Mouse (Mus musculus) embryo, embryonic 11 days (tissue): Measurements from ENCODE around the gene Gale.

Experiments used
- DNase-seq: peaks from one replicate; pipeline ENCODE4 v3.0.0-alpha.2; 2015

Gale gene

GRCm38 (mm10) chr4:135945706-135946105 is 17.8 kb upstream of the Gale start:
- DNase-seq, result no peak

DNA sequence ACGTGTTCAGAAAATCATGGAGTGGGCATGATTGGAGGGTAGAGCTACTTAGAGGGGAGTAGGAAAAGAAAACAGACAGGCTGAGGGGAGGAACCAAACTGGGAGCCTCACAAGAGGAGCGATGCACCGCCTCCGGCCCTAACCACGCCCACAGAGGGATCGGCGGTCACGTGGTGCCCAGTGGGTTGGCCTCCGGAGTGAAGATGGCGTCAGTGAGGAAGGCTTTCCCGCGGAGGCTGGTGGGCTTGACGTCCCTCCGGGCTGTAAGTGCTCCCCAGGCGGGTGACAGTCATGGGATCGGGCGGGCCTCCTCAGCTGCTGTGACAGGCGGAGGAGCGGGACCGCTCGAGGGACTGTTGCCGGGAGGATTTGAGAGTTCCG is 17.3 kb upstream of the Gale start, which contains the start of gene Hmgcl:
Gene Hmgcl (plus strand): TSS at position 171 of the 381 bp plus-strand sequence.
- peak; percentile 96 for DNase-seq

DNA sequence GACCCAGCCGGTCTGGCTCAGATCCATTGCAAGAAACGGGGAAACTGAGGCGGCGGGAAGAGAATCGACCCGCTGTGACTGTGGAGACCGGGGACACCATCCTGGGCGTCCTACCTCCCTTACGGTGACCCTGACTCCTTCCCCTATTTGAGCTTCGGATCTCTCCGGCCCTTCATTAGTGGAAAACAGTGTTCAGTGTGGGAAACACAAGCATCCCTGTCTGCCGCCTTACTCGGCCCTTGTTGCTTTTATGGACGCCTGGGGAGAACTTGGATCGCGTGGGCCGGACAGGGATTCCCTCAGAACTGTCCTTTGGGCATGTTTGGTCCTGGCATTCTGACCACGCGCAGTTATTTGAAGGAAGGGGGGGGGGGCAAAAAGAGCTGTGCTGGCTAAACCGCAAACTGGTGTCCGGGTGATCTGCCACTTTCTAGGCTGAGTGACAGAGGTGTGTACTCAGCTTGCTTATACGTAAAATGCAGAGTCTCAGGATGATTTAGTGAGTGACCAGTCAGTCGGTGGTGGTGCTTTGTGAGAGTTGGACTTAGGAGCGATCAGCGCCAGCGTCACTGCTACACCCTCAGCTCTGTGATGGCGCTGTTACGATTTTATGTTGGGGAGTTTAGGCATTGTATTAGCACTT is 16.7 kb upstream of the Gale start:
- peak; percentile 37 for DNase-seq

DNA sequence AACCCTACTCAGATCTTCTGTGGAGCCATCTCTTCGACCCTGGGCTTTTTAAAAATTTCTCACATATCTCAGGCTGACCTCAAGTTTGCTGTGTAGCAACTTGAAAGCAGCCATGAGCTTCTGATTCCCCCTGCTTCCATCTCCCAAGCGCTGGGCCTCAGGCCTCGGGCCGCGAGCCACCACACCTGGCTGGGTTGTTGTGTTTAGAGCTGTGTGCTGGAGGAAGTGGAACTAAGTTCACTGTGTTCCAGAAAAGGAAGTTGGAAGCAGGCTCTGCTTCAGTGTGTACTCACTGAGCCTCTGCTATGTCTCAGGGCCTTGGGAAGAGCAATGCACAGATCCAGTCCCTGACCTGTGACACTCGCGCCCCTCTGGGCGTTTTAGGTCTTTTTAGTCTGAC is 15.4 kb upstream of the Gale start:
- DNase-seq, result no peak

- no peak for DNase-seq
Measured at GRCm38 (mm10) chr4:135949475-135949874, 14.1 kb upstream of the Gale start.

DNA sequence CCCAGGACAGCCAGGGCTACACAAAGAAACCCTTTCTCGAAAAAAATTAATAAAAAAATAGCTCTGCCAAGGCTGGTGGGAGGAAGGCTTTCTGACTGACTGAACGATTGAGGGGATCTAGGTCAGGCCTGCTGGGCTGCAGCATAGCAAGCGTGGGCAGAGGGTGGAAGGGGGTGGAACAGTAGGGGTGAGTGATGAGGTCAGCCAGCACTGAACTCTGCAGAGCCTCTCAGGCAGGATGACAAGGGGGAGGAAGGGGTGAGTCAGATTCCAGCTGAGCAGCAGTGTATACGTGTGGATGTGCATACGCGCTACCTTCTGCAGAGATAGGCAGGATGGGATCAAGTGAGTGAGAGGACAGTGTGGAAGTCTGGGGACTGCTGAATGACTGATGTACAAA is 13.6 kb upstream of the Gale start:
- no peak for DNase-seq

DNA sequence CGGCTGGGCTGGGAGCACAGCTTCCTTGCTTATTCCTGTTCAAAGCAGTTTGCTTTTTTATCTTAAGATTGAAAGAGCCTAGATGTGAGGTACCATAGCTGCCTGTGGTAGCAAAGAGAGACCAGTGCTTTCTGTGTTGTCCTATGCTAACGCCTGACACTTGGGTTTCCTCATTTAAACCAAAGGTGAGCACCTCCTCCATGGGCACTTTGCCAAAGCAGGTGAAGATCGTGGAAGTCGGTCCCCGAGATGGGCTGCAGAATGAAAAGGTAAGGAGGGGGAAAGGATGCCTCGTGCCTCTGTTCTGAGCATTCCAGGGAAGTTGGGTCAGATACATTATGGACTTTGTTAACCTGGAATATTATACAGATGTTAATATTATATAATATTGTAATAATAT is 13.2 kb upstream of the Gale start:
- DNase-seq, result no peak

DNA sequence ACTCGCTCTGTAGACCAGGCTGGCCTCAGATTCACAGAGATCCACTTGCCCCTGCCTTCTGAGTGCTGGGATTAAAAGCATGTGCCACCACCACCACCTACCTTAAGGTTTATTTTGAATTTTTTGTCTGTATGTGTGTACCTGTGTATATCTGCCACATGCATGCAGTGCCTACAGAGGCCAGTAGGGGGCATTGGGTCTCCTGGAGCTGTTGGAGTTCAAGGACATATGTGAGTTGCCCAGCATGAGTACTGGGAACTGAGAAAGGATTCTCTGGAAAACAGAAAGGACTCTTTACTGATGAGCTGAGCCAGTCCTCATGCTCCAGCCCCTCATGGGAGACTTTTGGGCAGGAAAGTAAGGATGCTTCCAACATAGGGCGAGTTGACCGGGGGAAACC is 12.0 kb upstream of the Gale start:
- DNase-seq, result no peak

GRCm38 (mm10) chr4:135953179-135953578 is 10.3 kb upstream of the Gale start:
- DNase-seq, result no peak

GRCm38 (mm10) chr4:135954241-135954640 is 9.3 kb upstream of the Gale start:
- peak; percentile 78 for DNase-seq

DNA sequence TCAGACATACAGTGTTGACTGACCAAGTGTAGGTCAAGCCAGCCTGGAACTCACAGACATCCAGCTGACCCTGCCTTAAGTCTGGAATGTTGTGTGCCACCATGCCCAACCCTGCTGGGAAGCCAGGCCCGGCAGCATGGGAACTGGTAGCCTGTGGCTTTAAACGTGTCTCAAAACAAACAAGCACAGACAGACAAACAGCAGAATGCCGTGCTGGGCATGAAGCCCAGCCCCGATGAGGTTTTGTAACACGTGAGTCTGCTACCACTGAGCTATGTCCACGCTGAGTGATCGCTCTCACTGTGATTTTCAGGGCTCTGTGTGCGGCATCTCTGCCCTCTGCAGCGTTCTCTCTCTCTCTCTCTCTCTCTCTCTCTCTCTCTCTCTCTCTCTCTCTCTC is 7.6 kb upstream of the Gale start:
- no peak for DNase-seq

DNA sequence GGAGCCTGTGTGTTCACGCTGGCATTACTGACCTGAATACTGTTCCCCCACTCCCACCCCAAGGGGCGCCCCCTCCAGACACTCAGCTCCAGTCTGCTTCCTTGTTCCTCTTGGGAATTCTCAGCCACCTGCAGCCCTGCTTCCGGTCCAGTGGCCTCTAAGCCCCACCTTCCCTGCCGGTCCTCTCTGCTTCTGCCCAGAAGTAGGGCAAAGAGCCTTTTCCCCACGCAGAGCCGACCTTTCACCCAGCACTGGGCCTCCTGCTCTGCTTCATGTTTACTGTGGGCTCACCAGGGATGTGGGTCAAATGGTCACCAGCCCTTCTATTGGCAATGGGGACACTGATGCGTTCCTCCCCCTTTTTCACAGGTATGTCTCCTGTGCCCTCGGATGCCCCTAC is 5.2 kb upstream of the Gale start:
- no peak for DNase-seq

- DNase-seq, result peak; percentile 89
Measured at GRCm38 (mm10) chr4:135960717-135961116, 2.8 kb upstream of the Gale start.

GRCm38 (mm10) chr4:135961709-135962108 is 1.8 kb upstream of the Gale start:
- no peak for DNase-seq

DNA sequence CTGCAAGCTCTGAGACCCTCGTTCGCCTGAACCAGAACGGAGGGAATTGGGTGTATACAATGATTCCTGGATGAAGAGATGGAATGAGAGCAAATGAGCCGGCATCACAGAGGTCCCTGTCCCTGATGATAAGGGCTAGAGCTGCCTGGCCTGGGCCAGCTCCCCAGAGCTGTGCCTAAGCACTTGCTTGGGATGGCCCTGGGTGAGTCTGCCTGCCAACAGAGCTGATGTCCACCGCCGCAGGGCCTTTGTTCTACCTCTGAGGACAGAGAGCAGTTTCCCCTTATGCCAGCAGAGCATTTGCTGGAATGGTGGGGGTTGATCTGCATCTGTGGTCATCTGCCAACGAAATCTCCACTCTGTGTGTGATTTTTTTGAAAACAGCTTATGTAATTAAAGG is 1.3 kb upstream of the Gale start:
- DNase-seq, result no peak

DNA sequence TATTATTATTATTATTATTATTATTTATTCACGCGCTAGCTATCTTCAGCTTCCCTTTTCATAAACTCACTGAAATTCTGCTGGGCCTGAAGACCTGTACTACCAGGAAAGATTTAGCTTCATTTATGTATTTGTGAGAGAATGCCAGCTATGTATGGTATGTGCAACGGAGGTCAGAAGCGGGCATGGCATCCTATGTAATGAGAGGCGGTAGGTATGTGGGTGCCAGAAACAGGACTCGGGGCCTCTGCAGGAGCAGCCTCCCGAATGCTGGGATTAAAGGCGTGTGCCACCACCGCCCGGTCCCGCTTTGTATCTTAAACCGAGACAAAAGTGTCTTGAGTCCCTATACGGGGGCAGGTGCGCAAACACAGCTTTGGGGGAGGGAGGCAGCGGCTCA is 581 bp upstream of the Gale start:
- DNase-seq, result no peak

GRCm38 (mm10) chr4:135964426-135964825 is 899 bp downstream of the Gale start:
- no peak for DNase-seq

GRCm38 (mm10) chr4:135965113-135965512 is 1.6 kb downstream of the Gale start:
- no peak for DNase-seq

DNA sequence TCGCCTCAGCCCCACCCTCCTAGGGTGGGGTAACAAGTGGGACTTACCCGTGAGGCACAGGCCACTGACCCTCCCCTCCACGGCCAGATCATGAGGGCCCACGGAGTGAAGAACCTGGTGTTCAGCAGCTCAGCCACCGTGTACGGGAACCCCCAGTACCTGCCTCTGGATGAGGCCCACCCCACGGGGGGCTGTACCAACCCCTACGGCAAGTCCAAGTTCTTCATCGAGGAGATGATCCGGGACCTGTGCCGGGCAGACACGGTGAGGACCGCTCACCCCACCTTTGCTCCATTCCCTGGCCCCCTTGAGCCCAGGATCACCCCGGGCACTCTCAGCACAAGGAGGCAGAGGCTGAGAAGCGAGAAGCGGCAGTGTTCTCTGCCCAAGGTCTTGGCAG is 2.8 kb downstream of the Gale start:
- DNase-seq, result no peak

- DNase-seq, result no peak
Measured at GRCm38 (mm10) chr4:135967086-135967760, 3.7 kb downstream of the Gale start.

DNA sequence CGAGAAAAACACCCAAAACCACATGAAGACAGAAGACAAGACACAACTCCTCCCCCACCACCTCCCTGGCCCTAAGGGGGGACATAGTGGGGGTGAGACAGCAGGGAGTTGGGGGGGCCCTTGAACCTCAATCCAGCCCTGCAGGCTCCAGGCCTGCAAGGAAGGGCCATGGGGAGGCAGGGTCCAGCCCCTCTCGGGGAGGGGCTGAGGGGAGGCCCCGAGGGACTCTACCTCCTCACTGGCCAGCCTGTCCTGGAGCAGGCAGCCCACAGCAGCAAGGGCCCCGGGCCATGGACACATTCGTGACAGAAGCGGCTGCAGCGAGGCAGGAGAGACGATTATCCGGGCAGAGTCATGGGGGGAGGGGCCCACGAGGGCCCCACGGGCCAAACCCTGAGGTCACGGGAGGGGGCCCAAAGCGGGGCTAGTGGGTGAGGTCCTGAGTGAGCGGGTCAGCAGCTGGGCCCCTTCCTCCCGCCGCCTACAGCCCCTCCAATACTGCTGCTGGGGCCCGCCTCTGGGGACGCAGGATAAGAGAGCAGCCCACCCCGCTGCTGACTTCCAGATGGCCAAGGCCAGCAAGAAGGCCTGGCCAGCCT is 4.8 kb downstream of the Gale start:
- no peak for DNase-seq

DNA sequence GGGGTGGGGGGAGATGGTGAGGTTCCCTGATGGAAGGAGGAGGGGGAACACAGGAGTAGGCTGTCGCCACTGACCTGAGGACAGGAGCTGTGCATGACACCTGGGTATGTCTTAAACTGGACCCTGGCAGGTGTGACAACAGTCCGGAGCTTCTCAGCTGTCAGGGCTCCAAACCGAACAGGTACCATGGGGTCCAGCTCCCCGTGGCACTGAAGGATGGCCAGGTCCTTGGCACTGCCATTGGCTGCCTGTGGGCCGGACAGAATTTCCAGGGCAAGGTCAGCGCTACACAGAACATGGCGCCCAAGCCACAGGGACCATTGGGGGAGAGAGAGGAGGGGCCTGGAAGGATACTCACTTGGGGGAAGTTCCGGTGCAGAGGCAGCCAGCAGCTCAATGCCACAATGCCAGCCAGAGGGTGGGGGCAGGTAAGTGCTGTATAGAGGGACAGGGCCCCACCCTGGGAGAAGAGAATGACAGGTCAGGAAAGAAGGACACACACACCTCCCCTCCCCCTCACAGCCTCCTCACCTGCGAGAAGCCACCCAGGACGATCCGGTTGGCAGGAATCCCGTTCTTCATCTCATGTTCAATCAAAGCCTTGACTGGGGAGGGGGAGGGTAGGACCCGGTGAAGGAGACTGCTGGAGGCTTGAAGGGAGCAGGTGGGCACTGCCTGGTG is 5.7 kb downstream of the Gale start:
- no peak for DNase-seq

- no peak for DNase-seq
Measured at GRCm38 (mm10) chr4:135970585-135970984, 7.1 kb downstream of the Gale start.
